Mouse (Mus musculus) thymus, adult 18-20 months (tissue): ENCODE measurements around the gene Actrt2.

Experiments used
- DNase-seq, 2 experiments: peaks; one replicate each; pipeline ENCODE4 v3.0.0; 2022; ENCODE audit warnings: mixed read lengths in 2 of 2

Gene Actrt2

DNA sequence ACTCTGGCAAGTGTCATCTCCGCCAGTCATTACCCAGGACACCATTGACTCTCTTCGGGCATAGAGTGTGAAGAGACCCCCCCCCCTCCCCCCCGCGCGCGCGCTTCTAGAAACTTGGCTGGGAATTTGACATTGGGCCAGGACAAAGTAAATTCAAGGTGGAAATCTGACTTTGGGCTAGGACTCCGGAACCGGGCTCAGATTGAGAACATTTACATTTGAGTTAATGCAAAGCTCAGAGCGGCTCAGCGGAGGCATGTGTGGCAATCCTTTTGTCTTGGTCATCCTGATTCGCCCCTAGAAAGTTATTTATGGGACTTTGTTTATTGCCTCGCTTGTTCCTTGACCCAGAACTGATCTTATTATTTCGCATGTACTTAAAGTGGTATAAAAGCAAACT lies 14.6 kb upstream of the Actrt2 start:
- no peak for DNase-seq

- DNase-seq, result no peak
Observed at GRCm38 (mm10) chr4:154675441-154676000, 7.9 kb upstream of the Actrt2 start.

GRCm38 (mm10) chr4:154674966-154675365 lies 7.3 kb upstream of the Actrt2 start:
- DNase-seq, result no peak

DNA sequence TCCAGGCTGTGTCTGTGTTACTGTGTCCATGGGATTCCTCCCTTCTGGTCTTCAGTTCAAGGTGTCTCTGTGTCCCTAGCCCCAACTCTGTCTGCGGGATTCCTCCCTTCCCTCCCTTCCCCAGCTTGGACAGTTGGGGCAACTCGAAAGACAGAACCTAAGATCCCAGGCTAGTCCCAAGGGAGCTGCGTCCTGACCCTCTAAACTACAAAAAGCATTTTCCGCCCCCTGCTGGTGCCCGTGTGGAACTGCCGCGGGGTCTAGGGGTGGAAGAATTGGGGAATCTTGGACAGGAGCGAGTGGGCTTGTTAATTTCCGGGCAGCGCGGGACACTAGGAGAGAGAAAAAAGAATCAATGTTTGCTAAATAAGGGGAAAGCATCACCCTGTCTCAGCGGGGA lies 6.9 kb upstream of the Actrt2 start:
- DNase-seq, result no peak

DNA sequence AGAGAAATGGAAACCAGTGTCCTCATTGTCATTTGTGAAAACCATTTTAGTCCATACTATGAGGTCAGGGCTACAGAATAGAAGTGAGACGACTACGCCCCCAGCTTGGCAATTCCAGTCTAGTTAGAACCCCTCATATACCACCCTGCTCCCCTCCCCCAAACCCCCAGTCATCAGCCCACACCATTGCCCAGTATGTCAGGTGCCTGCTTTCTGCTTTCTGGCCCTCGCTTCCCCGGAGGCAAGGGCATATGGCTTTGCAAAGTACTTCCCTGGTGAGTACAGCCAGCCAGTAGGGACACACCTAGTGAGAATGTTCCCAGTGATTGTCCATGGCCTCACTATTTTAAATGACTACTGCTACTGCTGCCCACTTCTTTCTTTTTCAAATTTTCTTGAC lies 6.3 kb upstream of the Actrt2 start:
- DNase-seq, result no peak

- no peak for DNase-seq
Observed at GRCm38 (mm10) chr4:154672027-154672426, 4.4 kb upstream of the Actrt2 start.

DNA sequence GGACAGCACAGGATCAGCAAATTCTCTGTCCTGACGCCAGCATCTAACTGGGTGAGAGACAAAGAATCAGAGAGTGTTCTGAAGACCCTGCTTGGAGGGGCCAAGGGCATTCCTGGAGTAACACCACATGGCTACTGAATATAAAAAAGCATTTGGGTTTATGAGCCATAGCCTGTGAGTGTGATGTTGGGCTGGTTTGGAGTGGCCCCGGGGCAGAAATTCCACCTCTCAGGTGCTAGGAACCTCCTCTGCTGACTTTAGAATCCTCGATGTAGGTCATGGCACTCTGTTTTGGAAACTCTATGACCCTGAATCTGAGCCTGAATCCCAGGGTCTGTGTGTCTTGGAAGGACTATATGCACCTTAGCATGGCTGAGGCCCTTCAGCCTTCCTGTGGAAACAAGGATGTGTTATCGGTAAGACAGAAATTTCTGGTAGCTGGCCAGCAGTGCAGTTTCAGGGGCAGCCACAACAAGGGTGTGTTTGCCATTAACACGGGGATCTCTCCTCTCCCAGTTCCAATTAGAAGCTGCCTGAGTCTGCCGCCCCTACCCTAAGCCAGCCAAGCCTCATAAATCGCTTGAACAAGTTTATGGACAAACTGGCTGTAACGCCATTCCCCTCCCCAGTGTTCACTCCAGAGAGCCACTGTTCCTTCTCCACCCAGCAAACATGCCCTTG lies 3.7 kb upstream of the Actrt2 start:
- DNase-seq, result no peak

DNA sequence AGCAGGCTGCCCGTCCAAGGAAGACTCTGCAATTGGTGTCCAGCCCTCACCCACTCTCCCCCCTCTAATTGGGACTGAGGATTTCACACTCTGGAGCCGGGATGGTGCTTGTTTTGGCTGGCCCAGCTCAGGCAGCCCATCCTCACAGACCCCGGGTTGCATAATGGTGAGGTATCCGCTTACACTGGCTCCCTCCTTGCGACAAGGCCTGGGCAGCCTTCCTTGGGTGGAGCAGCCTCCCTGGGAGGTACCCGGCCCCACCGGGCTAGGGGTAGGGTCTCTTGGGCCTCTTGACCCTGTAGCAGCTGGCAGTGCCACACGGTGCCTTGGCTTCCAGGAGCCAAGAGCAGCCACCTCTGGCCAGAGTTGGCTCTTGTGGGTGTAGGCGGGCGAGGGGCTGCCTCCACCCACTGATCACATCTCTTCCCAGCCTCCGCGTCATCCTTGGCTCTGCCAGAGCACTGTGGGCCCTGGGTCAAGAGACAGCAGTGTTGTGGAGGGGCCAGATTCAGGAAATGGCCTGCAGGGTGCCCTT lies 4.9 kb downstream of the Actrt2 start:
- no peak for DNase-seq

GRCm38 (mm10) chr4:154661256-154661655 lies 6.4 kb downstream of the Actrt2 start:
- no peak for DNase-seq

- no peak for DNase-seq
Observed at GRCm38 (mm10) chr4:154660025-154660424, 7.6 kb downstream of the Actrt2 start.

- DNase-seq, result no peak
Observed at GRCm38 (mm10) chr4:154655134-154655910, 12.3 kb downstream of the Actrt2 start.

GRCm38 (mm10) chr4:154652494-154652893 lies 15.2 kb downstream of the Actrt2 start:
- no peak for DNase-seq

- no peak for DNase-seq
Observed at GRCm38 (mm10) chr4:154649083-154649747, 18.5 kb downstream of the Actrt2 start.

DNA sequence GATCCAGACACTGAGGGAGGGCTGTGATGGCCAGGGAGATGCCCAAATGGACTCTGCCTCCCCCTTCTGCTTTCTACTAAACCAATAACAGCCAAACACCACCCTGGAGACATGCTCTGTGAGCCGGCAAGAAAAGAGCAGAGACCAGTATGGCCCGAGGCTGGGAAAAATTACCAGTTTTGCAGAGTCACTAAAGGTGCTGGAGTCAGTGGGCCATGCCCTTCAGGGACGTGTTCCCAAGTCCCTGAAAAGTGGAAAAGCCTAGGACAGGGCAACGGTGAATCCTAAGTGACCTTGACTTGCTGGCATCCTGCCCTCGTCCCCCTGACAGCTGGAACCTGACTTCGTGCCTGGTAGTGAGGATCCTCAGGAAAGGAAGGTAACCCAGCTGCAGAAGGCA lies 25.2 kb downstream of the Actrt2 start:
- DNase-seq, result no peak

GRCm38 (mm10) chr4:154641296-154642110 lies 26.2 kb downstream of the Actrt2 start:
- DNase-seq, result no peak

GRCm38 (mm10) chr4:154640443-154641295 lies 27.0 kb downstream of the Actrt2 start:
- DNase-seq, result no peak

GRCm38 (mm10) chr4:154639591-154640442 lies 27.9 kb downstream of the Actrt2 start:
- no peak for DNase-seq

DNA sequence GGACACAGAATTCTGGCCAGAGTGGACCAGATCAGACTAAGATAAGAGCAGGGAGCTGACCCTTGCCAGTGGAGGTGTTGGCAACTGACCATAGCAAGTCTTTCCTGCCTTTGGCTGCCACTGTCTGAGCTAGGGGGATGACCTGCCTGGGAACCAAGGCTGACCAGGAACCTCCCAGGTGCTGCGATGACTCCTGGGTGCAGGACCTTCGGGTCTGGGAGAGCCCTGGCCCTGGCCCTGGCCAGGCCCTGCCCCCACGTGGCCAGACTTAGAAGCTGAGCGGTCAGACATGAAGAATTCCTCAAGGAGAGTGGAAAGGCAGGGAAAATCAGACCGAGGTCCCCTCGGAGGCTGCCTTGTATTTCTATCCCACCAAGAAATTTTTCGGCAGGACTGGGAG lies 28.5 kb downstream of the Actrt2 start:
- DNase-seq, result no peak

GRCm38 (mm10) chr4:154638320-154638886 lies 29.3 kb downstream of the Actrt2 start:
- no peak for DNase-seq
